Mouse (Mus musculus) urinary bladder, adult 2 months (tissue): ENCODE data around the gene Narf. TPM values are rescaled to one million over a fixed set of nuclear protein-coding genes. Genes with fewer than 3 reads are reported as not detected.

ENCODE experiments used
- DNase-seq: peaks from one replicate; pipeline ENCODE4 v3.0.0; 2022; ENCODE audit warnings: low spot score
- polyA plus RNA-seq: library from polyadenylated mRNA; depleted of rRNA; stranded (reverse); fragments of >200 nt; gene quantifications from 2 replicates; pipeline ENCODE4 v1.2.3, GENCODE M21; 2012; rRNA removed

Gene Narf
- polyA plus RNA-seq, 1 experiment = 19.3 TPM

- no peak for DNase-seq
These were observed 1.4 kb upstream of the Narf start for GRCm38 (mm10) chr11:121235475-121236238.

GRCm38 (mm10) chr11:121237345-121238128 is 484 bp downstream of the Narf start:
- DNase-seq = no peak

- no peak for DNase-seq
These were observed 2.6 kb downstream of the Narf start for GRCm38 (mm10) chr11:121239669-121240068.

GRCm38 (mm10) chr11:121250196-121250595 is 13.1 kb downstream of the Narf start:
- no peak for DNase-seq

- peak; percentile 85 for DNase-seq
These were observed 22.4 kb downstream of the Narf start, which contains the start of gene Foxk2 for GRCm38 (mm10) chr11:121259160-121260100. Foxk2 (plus strand) TSS chr11:121259990.

- DNase-seq = peak; percentile 39
These were observed 23.3 kb downstream of the Narf start for GRCm38 (mm10) chr11:121260211-121260906.

- no peak for DNase-seq
These were observed 24.0 kb downstream of the Narf start for GRCm38 (mm10) chr11:121261074-121261473.

- no peak for DNase-seq
These were observed 40.5 kb downstream of the Narf start for GRCm38 (mm10) chr11:121277516-121277915.

GRCm38 (mm10) chr11:121278011-121278410 is 41.0 kb downstream of the Narf start:
- DNase-seq = no peak

- DNase-seq = no peak
These were observed 45.9 kb downstream of the Narf start for GRCm38 (mm10) chr11:121282911-121283310.

GRCm38 (mm10) chr11:121289859-121290258 is 52.8 kb downstream of the Narf start:
- no peak for DNase-seq

GRCm38 (mm10) chr11:121294771-121295170 is 57.7 kb downstream of the Narf start:
- DNase-seq = no peak

- no peak for DNase-seq
These were observed 61.4 kb downstream of the Narf start for GRCm38 (mm10) chr11:121298493-121298892.

GRCm38 (mm10) chr11:121300265-121300664 is 63.2 kb downstream of the Narf start:
- DNase-seq = no peak

- no peak for DNase-seq
These were observed 68.3 kb downstream of the Narf start for GRCm38 (mm10) chr11:121305371-121305770.

Other genes with a start within 250 kb of the Narf start
- 106 and 110 TPM in 2 replicates for gene Csnk1d, start 245.9 kb upstream of the Narf start, polyA plus RNA-seq
- gene Cd7, start 197.8 kb upstream of the Narf start, polyA plus RNA-seq = 1.1 and 1.6 TPM in 2 replicates
- gene Sectm1b, start 173.7 kb upstream of the Narf start, polyA plus RNA-seq = not detected in 2 replicates
- gene Sectm1a, start 156.0 kb upstream of the Narf start, polyA plus RNA-seq = 0.28 and 0.53 TPM in 2 replicates
- 0.04 TPM in 1 of 2 replicates, not detected in the other for gene Tex19.2, start 118.6 kb upstream of the Narf start, polyA plus RNA-seq
- gene Tex19.1, start 91.1 kb upstream of the Narf start, polyA plus RNA-seq = 0.06 TPM in 1 of 2 replicates, not detected in the other
- not detected in 2 replicates for gene Uts2r, start 77.0 kb upstream of the Narf start, polyA plus RNA-seq
- 18.6 and 27.6 TPM in 2 replicates for gene Hexdc, start 32.8 kb upstream of the Narf start, polyA plus RNA-seq
- gene Ogfod3, start 32.5 kb upstream of the Narf start, polyA plus RNA-seq = 7.4 and 9.9 TPM in 2 replicates
- 43.4 and 56.3 TPM in 2 replicates for gene Cybc1, start 7.9 kb upstream of the Narf start, polyA plus RNA-seq
- 15.9 and 18.8 TPM in 2 replicates for gene Foxk2, start 22.7 kb downstream of the Narf start, polyA plus RNA-seq
- gene Wdr45b, start 117.2 kb downstream of the Narf start, polyA plus RNA-seq = 50.2 and 62.7 TPM in 2 replicates
- gene Rab40b, start 151.0 kb downstream of the Narf start, polyA plus RNA-seq = 4.3 and 4.5 TPM in 2 replicates
- 8.7 and 11.2 TPM in 2 replicates for gene Fn3krp, start 184.1 kb downstream of the Narf start, polyA plus RNA-seq
- gene Fn3k, start 197.7 kb downstream of the Narf start, polyA plus RNA-seq = 2.6 and 3.8 TPM in 2 replicates
- gene Tbcd, start 214.7 kb downstream of the Narf start, polyA plus RNA-seq = 42.5 and 44.8 TPM in 2 replicates